Mouse (Mus musculus) T-helper 1 cell (primary cell): ENCODE measurements around the gene Dab1.

ENCODE experiments used
- in situ Hi-C: fragments of 300-600 bp; cut with MboI, MseI; formaldehyde crosslinking; loops from one replicate; pipeline ENCODE4 v1.15.1; 2025; ENCODE audit warnings: high pct_unique_total_duplicates

Dab1 gene

GRCm38 (mm10) chr4:104371136-104371535 lies 752.0 kb downstream of the Dab1 start:
- in situ Hi-C loops = no loop called here

GRCm38 (mm10) chr4:104374191-104374590 lies 755.0 kb downstream of the Dab1 start:
- in situ Hi-C loops = no loop called here

- in situ Hi-C loops = no loop called here
Observed at GRCm38 (mm10) chr4:104384704-104385103, 765.5 kb downstream of the Dab1 start.

- in situ Hi-C loops = no loop called here
Observed at GRCm38 (mm10) chr4:104385272-104385671, 766.1 kb downstream of the Dab1 start.

- in situ Hi-C loops = loop anchor here (10.0 kb wide), 1 partner anchor 511 kb away; no protein-coding TSS in a partner anchor
Observed at GRCm38 (mm10) chr4:104395515-104395914, 776.4 kb downstream of the Dab1 start.

GRCm38 (mm10) chr4:104396095-104396494 lies 776.9 kb downstream of the Dab1 start:
- in situ Hi-C loops = loop anchor here (10.0 kb wide), 1 partner anchor 511 kb away; no protein-coding TSS in a partner anchor

- in situ Hi-C loops = loop anchor here (10.0 kb wide), 1 partner anchor 514 kb away; no protein-coding TSS in a partner anchor
Observed at GRCm38 (mm10) chr4:104399106-104399730, 780.1 kb downstream of the Dab1 start.

- in situ Hi-C loops = no loop called here
Observed at GRCm38 (mm10) chr4:104404099-104404498, 784.9 kb downstream of the Dab1 start.

- in situ Hi-C loops = no loop called here
Observed at GRCm38 (mm10) chr4:104410922-104411321, 791.8 kb downstream of the Dab1 start.

- in situ Hi-C loops = no loop called here
Observed at GRCm38 (mm10) chr4:104415482-104415881, 796.3 kb downstream of the Dab1 start.

GRCm38 (mm10) chr4:104418354-104418753 lies 799.2 kb downstream of the Dab1 start:
- in situ Hi-C loops = no loop called here

- in situ Hi-C loops = no loop called here
Observed at GRCm38 (mm10) chr4:104420983-104421680, 802.0 kb downstream of the Dab1 start.

GRCm38 (mm10) chr4:104429127-104429526 lies 810.0 kb downstream of the Dab1 start:
- in situ Hi-C loops = no loop called here

GRCm38 (mm10) chr4:104431231-104431855 lies 812.2 kb downstream of the Dab1 start:
- in situ Hi-C loops = no loop called here

GRCm38 (mm10) chr4:104432150-104432549 lies 813.0 kb downstream of the Dab1 start:
- in situ Hi-C loops = no loop called here

- in situ Hi-C loops = no loop called here
Observed at GRCm38 (mm10) chr4:104435736-104436135, 816.6 kb downstream of the Dab1 start.

GRCm38 (mm10) chr4:104436411-104436810 lies 817.3 kb downstream of the Dab1 start:
- in situ Hi-C loops = no loop called here

GRCm38 (mm10) chr4:104438730-104439129 lies 819.6 kb downstream of the Dab1 start:
- in situ Hi-C loops = no loop called here

- in situ Hi-C loops = no loop called here
Observed at GRCm38 (mm10) chr4:104439641-104440040, 820.5 kb downstream of the Dab1 start.

- in situ Hi-C loops = no loop called here
Observed at GRCm38 (mm10) chr4:104442925-104443747, 824.0 kb downstream of the Dab1 start.

GRCm38 (mm10) chr4:104443775-104444174 lies 824.6 kb downstream of the Dab1 start:
- in situ Hi-C loops = no loop called here

GRCm38 (mm10) chr4:104444985-104445384 lies 825.8 kb downstream of the Dab1 start:
- in situ Hi-C loops = no loop called here
